Mouse (Mus musculus) C2C12 (cell line): ENCODE data around the gene Efcab14.

Source experiments
- CTCF ChIP-seq: IDR thresholded peaks from one replicate; pipeline ENCODE4 v1.5.1; 2011; ENCODE audit not compliant: control insufficient read depth, insufficient read depth, insufficient read length
- USF1 ChIP-seq: IDR thresholded peaks from one replicate; pipeline ENCODE4 v1.6.1; 2011; ENCODE audit warnings: low read depth, mild to moderate bottlenecking, control low read depth, moderate library complexity

DNA sequence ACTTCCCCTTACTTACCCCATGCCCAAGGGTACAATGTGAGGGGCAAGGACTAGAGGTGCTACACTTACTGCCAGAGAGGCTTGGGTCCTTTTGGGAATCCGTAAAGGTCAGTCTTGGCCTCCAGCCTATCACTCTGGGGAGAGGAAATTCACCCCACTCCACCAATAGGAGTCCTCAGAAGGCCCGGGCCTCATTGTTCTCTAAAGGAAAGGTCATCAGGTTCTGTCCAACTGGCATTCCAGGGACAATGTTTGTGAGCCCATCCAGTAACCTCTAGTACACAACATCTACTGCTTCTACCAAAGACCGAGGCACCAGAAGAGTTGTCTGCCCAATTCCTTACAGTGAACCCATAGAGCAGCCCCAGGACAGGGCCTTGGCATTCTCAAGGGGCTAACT lies 43.4 kb downstream of the Efcab14 start, which contains the start of gene Tex38:
- TF ChIP-seq CTCF, result no peak
- no peak for TF ChIP-seq USF1
